Mouse (Mus musculus) E14TG2a.4 (cell line): ENCODE measurements around the gene Glt8d1.

Source experiments
- CTCF ChIP-seq: conservative IDR thresholded peaks from 2 replicates; pipeline ENCODE4 v1.5.1; 2014; ENCODE audit warnings: low read length
- NANOG ChIP-seq: IDR thresholded peaks from 2 replicates; pipeline ENCODE4 v1.6.1; 2014; ENCODE audit warnings: borderline replicate concordance, low read length, mixed read lengths
- POU5F1 ChIP-seq: IDR thresholded peaks from 2 replicates; pipeline ENCODE4 v1.6.1; 2014; ENCODE audit warnings: low read length, borderline replicate concordance

DNA sequence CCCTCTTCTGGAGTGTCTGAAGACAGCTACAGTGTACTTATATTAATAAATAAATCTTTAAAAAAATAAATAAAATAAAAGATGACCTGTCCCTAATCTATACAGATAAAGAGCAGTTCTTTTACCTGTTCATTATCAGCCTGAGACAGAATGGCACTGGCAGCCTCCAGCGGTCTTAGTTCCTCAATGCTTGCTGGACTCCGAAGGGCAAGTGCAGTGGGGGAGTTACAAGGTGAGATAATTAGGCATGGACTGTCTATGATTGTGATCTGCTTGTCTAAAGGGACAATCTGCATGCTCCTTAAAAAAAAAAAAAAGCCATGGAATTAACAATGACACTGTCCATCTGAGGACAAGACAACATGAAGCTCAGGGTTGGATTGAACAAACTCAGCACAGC is 12.7 kb downstream of the Glt8d1 start:
- TF ChIP-seq CTCF (no peak), NANOG (no peak), POU5F1 (no peak)
